Mouse (Mus musculus) cortical plate, adult 2 months (tissue): ENCODE measurements around the gene Syngap1.

Experiments used
- CTCF ChIP-seq: fragments of 200-500 bp; IDR thresholded peaks from 2 replicates; pipeline ENCODE4 v1.5.1; 2011; ENCODE audit warnings: mild to moderate bottlenecking, control low read depth, low read length; ENCODE audit not compliant: insufficient read depth; ENCODE audit errors: extremely low read depth
- POLR2A ChIP-seq: fragments of 200-500 bp; IDR thresholded peaks from 2 replicates; pipeline ENCODE4 v1.6.1; 2011; ENCODE audit warnings: mild to moderate bottlenecking, low read length, control low read depth; ENCODE audit not compliant: insufficient read depth; ENCODE audit errors: extremely low read depth

DNA sequence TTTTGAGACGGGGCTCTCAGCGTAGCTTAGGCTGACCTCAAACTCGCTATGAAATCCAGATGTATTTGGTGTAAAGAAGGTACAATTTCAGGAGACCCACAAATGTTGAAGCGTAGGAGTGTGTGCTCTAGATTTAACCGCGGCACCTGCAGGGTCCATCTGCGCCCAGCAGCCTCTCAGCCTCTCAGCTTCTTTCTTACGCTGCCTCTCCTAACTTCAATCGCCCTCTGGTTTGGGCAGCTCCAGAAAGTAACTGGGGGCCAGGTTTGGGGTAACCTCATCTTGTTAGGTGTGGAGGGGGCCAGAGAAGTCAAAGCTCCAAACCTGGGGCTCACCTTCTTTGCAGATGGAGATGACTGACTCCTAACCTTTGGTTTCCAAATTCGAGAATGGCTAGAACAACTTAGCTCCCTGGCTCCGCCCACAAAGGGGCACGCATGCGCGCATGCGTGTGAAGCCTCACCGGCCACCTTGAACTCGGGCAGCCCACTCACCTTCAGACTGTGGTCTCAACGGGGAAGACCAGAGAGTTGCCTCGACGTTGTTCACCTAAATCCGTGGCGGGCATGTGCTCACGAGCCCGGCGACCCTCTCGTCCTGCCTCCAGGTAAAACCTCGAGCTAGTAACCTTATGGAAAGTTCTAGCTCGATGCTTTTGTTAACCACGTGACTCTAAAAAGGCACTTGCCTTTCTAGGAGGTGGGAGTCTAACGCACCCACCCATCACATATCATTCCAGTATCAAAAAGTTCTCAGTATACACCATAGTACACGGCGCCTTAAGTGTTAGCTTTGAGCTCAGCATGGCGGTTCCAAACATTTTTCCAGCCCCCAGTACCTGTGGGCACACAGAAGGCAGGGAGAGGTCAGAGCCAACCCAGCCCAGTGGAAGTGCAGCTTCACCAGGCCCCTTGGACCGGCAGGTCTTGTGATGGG is 76.8 kb downstream of the Syngap1 start:
- TF ChIP-seq CTCF (no peak), POLR2A (peak; percentile 61; the same call in 1 of the 2 replicates)
